Mouse (Mus musculus) frontal cortex, postnatal 25 days (tissue): ENCODE data around the gene Tex12.

ENCODE experiments used
- DNase-seq, 2 experiments: peaks; one replicate each; pipeline ENCODE4 v3.0.0; 2022; ENCODE audit warnings: low spot score in 2 of 2

Gene Tex12

GRCm38 (mm10) chr9:50555094-50555446, 6.1 kb downstream of the Tex12 start, which contains the start of gene Bco2:
Bco2 (minus strand) TSS chr9:50555181.
- no peak for DNase-seq

- DNase-seq = peak; percentile 20 to 44
These were observed 6.7 kb downstream of the Tex12 start, which contains the start of gene Il18 for GRCm38 (mm10) chr9:50554241-50555093. Il18 (plus strand) TSS chr9:50554827.

- no peak for DNase-seq
These were observed 7.6 kb downstream of the Tex12 start for GRCm38 (mm10) chr9:50553547-50553946.

GRCm38 (mm10) chr9:50552206-50552605, 8.9 kb downstream of the Tex12 start:
- no peak for DNase-seq

- no peak for DNase-seq
These were observed 12.2 kb downstream of the Tex12 start for GRCm38 (mm10) chr9:50548936-50549335.

GRCm38 (mm10) chr9:50547859-50548478, 13.2 kb downstream of the Tex12 start:
- no peak for DNase-seq

- no peak for DNase-seq
These were observed 18.7 kb downstream of the Tex12 start for GRCm38 (mm10) chr9:50542401-50542800.

GRCm38 (mm10) chr9:50540170-50540569, 21.0 kb downstream of the Tex12 start:
- no peak for DNase-seq

GRCm38 (mm10) chr9:50537295-50537694, 23.8 kb downstream of the Tex12 start:
- no peak for DNase-seq

- no peak for DNase-seq
These were observed 24.5 kb downstream of the Tex12 start for GRCm38 (mm10) chr9:50536603-50537135.

GRCm38 (mm10) chr9:50535930-50536329, 25.2 kb downstream of the Tex12 start:
- no peak for DNase-seq

GRCm38 (mm10) chr9:50533791-50534190, 27.3 kb downstream of the Tex12 start:
- DNase-seq = no peak

GRCm38 (mm10) chr9:50533328-50533727, 27.8 kb downstream of the Tex12 start:
- no peak for DNase-seq

- no peak for DNase-seq
These were observed 30.2 kb downstream of the Tex12 start for GRCm38 (mm10) chr9:50530890-50531289.

- DNase-seq = peak; percentile 94 to 97
These were observed 32.7 kb downstream of the Tex12 start, which contains the start of gene Pts for GRCm38 (mm10) chr9:50528293-50528892. Pts (minus strand) TSS chr9:50528724.

GRCm38 (mm10) chr9:50527860-50528259, 33.3 kb downstream of the Tex12 start:
- DNase-seq = no peak

GRCm38 (mm10) chr9:50525585-50525984, 35.5 kb downstream of the Tex12 start:
- no peak for DNase-seq

- no peak for DNase-seq
These were observed 36.2 kb downstream of the Tex12 start for GRCm38 (mm10) chr9:50524936-50525335.

GRCm38 (mm10) chr9:50522574-50522973, 38.6 kb downstream of the Tex12 start:
- DNase-seq = no peak

GRCm38 (mm10) chr9:50521562-50521961, 39.6 kb downstream of the Tex12 start:
- no peak for DNase-seq

GRCm38 (mm10) chr9:50520748-50521147, 40.4 kb downstream of the Tex12 start:
- DNase-seq = no peak

GRCm38 (mm10) chr9:50518781-50519180, 42.3 kb downstream of the Tex12 start:
- no peak for DNase-seq
